Mouse (Mus musculus): ENCODE measurements at regions not wholly inside any gene's neighbourhood (a gene's known extent, or its start where the extent isn't known, plus 50 kb on each side); places are given as distances from the start of the nearest gene placed in this dataset.

DNA sequence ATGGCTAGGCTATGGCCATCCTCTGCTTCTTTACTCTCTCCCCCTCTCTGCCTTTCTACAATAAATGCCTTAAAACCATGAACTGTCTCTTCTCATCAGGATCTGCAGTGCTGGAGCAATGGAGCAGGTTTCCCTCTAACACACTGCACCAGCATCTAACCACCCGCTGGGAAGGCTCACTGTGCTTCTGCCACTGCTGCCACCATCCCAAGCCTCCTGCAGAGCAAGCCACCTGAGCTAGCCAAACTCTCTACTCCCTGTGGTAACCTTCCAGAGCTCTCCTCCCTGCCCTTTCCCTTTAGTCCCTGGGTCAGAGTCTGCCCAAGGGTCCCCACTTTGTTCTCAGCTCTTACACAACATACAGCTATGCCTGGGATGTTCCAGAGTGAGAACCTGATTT is 107.3 kb upstream of the 4933402E13Rik start:
- no peak for DNase-seq (ENCODE audit: low spot score)

DNA sequence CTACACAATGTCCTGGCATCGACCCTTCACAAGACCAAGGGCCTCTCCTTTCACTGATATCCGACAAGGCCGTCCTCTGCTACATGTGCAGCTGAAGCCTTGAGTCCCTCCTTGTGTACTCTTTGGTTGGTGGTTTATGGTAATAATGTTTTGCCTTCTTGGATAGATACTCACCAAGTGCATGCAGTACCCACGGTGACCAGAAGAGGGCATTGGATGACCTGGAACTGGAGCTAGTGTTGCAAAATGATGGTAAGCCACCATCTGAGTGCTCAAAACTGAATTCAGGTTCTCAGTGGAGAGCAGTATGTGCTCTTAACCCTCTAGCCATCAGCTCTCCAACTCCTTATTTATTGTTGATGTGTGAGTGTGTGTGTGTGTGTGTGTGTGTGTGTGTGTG is 103.2 kb upstream of the 4933402E13Rik start:
- peak; percentile 65 for DNase-seq (ENCODE audit: low spot score)

All from testis, postnatal 10 days (tissue).